Mouse (Mus musculus) right cerebral cortex, postnatal 4 days (tissue): Measurements from ENCODE around the gene Hpcal1.

Source experiments
- DNase-seq: peaks from one replicate; pipeline ENCODE4 v3.0.0-alpha.2; 2022

Hpcal1 gene

GRCm38 (mm10) chr12:17690564-17691281 is at the start of gene Hpcal1:
Hpcal1 (plus strand) TSS chr12:17690856.
- peak; percentile 81 for DNase-seq

- DNase-seq: no peak
These were observed 49.4 kb upstream of the Hpcal1 start for GRCm38 (mm10) chr12:17641269-17641668.

- DNase-seq: no peak
These were observed 46.1 kb upstream of the Hpcal1 start for GRCm38 (mm10) chr12:17644385-17645222.

- no peak for DNase-seq
These were observed 44.2 kb upstream of the Hpcal1 start for GRCm38 (mm10) chr12:17646457-17646856.

- no peak for DNase-seq
These were observed 39.2 kb upstream of the Hpcal1 start for GRCm38 (mm10) chr12:17651223-17652095.

GRCm38 (mm10) chr12:17652216-17653050 is 38.2 kb upstream of the Hpcal1 start:
- DNase-seq: no peak

GRCm38 (mm10) chr12:17653051-17653783 is 37.4 kb upstream of the Hpcal1 start:
- DNase-seq: no peak

- no peak for DNase-seq
These were observed 33.0 kb upstream of the Hpcal1 start for GRCm38 (mm10) chr12:17657561-17658195.

GRCm38 (mm10) chr12:17658521-17658920 is 32.1 kb upstream of the Hpcal1 start:
- no peak for DNase-seq

- DNase-seq: peak; percentile 19
These were observed 29.2 kb upstream of the Hpcal1 start for GRCm38 (mm10) chr12:17661483-17661920.

- no peak for DNase-seq
These were observed 26.5 kb upstream of the Hpcal1 start for GRCm38 (mm10) chr12:17663991-17664635.

- no peak for DNase-seq
These were observed 24.7 kb upstream of the Hpcal1 start for GRCm38 (mm10) chr12:17665906-17666326.

- no peak for DNase-seq
These were observed 24.0 kb upstream of the Hpcal1 start for GRCm38 (mm10) chr12:17666616-17667015.

- DNase-seq: no peak
These were observed 16.9 kb upstream of the Hpcal1 start for GRCm38 (mm10) chr12:17673729-17674128.

GRCm38 (mm10) chr12:17674182-17674812 is 16.4 kb upstream of the Hpcal1 start:
- DNase-seq: no peak

GRCm38 (mm10) chr12:17677743-17678142 is 12.9 kb upstream of the Hpcal1 start:
- DNase-seq: no peak

- DNase-seq: no peak
These were observed 11.1 kb upstream of the Hpcal1 start for GRCm38 (mm10) chr12:17679571-17679970.

- DNase-seq: no peak
These were observed 8.5 kb upstream of the Hpcal1 start for GRCm38 (mm10) chr12:17682161-17682560.

GRCm38 (mm10) chr12:17684315-17684714 is 6.3 kb upstream of the Hpcal1 start:
- no peak for DNase-seq

- no peak for DNase-seq
These were observed 4.5 kb upstream of the Hpcal1 start for GRCm38 (mm10) chr12:17686116-17686515.
